Mouse (Mus musculus) T-helper 1 cell (primary cell): ENCODE data around the gene Chpf.

Source experiments
- in situ Hi-C: fragments of 300-600 bp; cut with MboI, MseI; formaldehyde crosslinking; loops from one replicate; pipeline ENCODE4 v1.15.1; 2025; ENCODE audit warnings: high pct_unique_total_duplicates

Gene Chpf

DNA sequence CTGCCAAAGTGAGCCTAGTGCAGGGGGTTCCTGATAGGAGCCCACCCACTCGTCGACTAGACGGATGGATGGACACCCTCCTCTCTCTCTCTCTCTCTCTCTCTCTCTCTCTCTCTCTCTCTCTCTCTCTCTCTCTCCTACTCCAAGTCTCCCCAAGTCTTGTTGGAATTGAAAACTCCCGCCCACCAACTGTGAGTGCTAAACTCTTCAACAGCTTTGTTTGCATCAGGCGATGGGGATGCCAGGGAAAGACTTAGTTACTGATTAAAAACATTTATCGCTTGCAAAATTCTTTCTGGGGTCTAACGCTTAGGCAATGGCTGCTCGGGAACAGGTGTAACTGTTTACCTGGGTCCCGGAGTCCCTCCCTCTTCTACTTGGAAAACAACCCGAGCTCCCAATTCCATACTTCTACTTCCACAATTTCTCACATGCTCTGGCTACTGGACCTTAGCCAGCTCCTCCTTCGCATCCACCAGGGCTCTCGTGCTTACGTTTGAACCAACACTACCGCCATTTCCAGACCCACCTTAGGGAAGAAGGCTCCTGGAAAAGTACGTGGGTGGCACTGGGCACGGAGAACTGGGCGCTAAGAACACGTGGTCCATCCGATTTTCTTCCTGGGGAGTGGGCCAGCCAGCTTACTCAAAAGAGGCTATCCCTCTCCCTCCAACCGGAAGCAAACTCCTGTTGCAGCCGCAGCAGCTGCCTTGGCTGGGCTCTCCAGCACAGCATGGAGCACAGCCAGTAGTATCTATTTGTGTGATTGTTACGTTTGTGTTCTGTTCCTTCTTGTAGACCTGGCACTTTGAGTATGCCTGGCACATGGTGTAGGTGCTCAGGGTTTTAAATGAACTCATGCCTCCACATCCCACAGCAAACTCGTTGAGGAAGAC is 20.1 kb downstream of the Chpf start:
- in situ Hi-C loops: no loop called here

DNA sequence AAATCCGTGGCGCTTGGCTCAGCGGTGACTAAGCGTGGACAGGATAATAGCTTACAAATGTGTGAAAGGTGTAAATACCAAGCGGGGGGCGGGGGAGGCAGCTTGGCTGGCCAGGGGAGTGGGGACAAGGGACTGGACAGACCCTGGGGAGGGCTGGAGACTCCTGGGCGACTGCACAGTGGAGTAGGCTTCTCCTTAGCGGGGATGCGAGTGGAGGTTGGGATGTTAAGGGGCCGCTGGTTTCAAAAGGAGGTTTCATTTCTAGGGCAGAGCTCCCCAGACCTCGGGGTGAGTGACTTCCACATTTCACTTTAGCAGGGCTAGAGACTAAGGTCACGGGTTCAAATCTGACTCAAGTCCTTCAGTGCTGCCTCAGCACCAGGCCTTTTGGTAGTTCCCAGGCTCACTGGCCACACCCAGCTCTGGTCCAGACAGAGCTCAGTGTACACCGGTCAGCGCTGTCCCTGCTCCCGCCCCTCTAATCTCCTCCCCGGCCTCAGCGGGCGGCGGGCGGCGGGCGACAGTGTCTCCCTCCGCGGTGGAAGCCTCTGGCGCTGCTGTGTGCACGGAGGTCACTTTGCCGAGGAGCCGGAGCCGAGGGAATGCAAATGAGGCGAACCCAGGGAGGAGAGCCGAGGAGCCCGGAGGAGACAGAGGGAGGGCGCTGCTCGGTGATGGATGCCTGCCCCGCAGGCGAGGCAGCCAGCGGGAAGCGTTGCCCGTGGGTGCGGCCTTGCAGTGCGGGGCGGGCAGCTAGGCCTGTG is 20.9 kb downstream of the Chpf start:
- in situ Hi-C loops: no loop called here

DNA sequence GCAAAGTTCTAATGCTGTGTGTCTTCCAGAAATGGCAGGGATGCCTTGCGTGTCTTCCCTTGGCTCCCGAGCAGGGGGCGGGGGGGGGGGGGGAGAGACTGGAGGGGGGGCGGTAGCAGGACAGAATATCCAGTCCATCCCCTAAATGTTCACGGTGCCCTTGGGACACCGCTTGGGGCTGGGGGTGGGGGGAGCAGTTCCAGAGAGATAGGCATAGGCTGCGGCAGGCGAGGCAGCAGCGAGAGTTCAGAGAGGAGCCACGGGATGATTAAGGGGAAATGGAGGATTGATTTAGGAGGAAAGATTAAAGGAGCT is 21.4 kb downstream of the Chpf start:
- in situ Hi-C loops: no loop called here

DNA sequence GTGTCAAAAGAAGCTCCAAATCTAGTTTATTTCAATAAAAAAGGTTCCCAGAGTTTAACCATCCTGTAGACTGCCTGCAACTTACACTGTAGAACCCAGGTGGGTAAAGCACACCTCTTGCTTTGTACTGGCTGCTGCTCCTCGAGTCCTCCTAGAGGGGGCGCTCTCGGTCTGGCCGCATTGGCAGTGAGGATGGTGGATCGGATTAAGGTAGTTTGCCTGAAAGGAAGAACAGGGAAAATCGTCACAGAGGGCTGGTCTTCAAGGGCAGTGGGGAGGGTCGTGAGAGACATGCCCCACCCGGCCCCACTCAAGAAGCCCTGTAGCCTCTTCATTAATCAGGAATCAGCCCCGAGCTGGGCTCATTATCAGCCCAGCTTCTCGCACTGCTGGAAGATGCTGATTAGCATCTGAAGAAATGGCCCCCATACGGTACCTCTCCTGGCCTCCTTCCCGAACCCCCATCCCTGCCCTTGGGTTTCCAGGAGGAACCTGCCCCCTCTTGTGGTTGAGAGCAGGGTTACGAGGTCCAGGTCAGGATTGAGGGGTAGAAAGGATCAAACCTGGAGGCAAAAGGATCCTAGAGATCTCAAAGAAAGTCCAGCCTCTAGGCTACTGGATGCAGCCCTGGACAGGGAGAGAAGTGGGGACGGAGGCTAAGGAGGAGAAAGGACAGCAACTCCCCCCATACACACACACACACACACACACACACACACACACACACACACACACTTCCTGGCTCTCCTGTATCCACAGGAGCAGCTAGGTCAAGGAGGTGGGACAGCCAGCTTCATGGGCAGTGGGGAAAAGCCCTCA is 22.2 kb downstream of the Chpf start:
- in situ Hi-C loops: no loop called here

DNA sequence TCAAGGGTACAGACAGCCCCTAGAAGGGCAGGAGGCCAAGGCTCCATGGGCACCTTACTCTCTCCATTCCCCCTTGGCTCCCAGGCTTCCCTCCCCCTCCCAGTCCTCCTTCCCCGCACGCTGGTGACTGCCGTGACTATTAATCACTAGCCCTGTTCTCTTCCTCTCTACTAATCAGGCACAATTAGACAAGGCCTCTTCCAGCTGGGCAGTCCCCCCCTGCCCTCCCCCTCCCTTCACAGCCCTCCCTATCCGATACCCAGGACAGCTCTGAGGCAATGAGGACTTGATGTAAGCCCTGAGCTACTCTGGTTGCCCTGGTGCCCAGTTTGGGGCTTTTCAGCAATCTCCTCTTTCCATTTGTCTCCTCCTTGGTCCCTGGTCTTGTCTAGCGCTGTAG is 23.2 kb downstream of the Chpf start:
- in situ Hi-C loops: no loop called here

DNA sequence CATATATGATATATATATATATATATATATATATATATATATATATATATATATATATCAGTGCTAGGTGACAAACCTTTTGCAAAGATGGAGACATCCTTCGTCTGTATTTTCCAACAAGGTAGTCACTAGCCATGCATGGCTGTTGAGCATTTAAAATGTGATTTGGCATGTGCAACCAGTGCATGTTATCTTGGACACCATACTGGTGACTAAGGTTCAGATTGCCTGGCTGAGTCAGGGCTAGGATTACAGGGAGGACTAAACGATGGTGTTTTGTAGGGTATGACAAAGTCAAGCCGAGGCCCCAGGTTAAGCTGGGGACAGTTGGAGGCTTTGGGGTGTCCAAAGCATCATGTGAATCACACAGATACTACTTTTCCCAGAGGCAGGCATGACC is 23.7 kb downstream of the Chpf start:
- in situ Hi-C loops: no loop called here

DNA sequence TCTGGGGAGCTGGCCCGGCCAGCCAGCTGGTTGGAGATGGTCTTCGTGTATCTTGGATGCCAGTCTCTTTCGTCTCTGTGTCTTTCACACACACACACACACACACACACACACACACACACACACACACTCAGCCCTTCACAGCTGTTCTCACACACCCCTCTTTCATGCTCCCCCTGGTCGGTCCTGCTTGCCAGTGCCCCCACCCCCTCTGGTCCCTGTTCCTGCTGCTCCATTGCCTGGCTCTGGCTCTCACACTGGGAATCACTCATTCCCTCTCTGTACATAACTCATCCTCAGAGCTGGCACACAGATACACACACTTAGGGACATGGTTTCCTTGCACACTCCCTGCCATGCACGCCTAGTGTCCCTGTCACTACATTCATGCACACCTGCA is 27.2 kb downstream of the Chpf start:
- in situ Hi-C loops: no loop called here

DNA sequence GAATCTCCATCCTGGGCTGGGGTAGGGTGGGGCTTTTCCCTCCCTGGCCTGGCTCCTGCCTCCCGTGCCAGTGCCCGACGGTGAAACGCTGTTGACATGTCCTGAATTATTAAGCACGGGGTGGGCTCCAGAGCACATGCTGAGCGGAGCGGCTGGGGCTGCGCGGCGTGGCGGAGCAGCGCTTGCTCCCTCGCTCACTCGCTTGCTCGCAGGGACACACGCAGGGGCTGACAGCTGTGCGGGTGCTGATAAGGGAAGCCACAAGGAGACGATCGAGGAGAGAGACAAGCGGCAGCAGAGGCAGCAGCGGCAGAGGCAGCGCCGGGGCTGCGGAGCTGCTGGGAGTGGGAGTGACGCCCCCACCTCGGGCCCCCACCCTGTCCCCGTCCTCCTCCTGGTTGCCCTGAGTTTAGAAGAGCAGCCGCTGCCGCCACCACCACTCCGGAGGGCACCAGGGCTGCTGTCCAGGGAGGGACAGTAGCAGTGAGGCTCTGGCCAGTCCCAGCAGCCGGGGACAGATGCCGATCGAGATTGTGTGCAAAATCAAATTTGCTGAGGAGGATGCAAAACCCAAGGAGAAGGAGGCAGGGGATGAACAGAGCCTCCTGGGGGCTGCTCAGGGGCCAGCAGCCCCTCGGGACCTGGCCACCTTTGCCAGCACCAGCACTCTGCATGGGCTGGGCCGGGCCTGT is 28.6 kb downstream of the Chpf start, which contains the start of gene Asic4:
Asic4 (plus strand) TSS at position 123 of the 692 bp plus-strand sequence.
- in situ Hi-C loops: no loop called here

DNA sequence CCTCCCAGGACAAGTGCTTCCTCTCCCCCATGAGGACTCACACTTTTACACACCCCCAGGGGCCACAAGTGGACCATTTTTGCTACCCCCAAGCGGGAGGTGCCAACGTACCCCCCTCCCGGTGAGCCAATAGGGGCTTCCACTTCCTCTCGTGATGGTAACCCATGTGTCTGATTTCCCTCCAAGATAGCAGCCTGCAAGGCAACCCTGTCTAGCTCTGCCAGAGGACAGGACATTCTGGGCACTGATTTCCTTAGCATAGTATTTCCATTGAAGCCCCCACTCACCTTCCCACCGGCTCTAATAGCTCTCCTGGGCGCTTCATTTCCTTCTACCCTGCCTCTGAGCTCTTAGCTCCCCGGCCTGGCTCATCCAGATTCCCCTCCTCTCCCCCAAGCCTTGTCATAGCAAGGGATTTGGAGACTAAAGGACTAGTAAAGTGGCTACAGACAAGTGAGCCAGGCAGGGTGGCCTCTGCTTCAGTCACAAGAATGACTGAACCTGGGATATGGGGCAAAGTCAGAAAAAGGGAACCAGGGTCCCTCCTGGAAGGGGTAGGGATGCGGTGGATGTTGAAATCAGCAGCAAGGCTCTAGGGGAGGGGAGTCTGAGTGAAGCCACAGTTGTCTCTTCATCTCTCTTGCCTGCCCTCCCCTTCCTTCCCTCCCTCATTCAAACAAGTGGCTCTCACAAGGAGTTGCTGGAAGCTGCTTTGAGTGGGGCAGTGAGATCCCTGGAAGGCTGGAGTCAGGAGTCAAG is 29.6 kb downstream of the Chpf start:
- in situ Hi-C loops: no loop called here

DNA sequence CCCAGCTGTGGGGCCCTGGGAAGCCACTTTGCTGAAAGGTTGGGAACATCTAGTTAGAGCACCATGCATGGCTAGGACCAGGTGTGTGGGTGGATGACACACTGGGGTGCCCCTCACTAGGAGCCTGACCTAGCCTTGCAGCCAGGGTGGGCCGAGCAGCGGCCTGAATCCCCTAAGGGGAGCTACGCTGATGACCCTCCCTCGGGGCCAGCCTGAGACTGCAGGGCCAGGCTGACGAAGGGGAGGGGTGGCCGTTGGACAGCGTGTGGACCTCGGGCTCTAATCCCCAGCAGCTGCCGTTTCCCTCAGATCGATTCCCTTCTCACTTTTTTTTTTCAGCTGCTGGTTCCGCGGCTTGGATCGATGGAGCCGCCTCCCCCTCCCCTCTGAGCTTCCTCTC is 30.2 kb downstream of the Chpf start:
- in situ Hi-C loops: no loop called here

DNA sequence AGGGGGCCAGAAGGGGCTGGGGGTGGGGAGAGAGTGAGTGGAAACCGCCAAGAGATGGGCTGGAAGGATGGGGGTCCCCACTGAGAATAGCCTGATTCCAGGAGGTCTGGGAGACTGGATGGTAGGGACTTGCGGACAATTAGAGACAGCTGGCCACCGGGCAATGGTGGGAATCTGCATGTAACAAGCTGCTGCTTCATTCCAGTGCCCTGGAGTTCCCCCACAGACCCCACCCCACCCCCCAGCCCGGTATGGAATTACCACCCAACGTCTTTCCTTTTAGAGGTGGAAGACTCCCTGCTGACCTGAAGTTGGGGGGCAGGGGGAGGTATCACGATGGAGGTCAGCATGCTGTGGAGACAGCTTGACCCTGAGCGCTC is 31.1 kb downstream of the Chpf start:
- in situ Hi-C loops: no loop called here

DNA sequence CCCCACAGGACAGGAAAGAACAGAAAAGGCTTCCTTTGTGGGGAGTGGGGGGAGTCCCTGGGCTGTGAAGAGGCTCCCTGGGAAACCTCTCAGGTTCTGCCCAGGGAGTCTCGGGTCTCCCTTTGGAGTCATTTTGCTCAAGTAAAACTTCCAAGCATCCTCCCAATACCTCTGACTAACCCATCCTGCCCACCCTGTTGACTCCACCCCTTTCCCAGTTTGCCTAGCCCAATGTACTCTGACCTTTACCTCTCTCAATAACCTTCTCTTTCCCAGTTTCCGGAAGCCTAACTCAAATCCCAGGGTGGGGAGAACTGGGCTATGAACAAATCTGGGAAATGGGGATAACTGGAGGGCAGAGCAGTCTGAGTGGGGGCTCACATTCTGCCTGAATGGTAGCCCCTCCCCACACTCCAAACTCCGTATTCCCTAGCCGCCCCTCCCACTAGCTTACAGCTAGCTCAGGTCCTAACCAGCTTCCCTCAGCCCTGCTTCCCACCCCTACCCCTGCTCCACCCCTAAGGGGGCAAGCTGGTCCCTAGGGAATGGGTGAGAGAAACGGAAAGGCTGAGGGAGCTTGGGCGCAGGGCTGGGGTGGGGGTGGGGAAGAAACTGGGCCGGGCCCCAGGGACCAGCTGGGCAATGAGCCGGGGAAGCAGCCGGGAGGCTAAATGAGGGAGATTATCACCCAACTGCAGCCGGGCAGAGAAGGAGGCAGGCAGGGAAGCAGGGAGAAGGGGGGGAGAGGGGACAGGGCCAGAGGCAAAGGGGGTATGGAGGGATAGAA is 31.6 kb downstream of the Chpf start:
- in situ Hi-C loops: no loop called here

DNA sequence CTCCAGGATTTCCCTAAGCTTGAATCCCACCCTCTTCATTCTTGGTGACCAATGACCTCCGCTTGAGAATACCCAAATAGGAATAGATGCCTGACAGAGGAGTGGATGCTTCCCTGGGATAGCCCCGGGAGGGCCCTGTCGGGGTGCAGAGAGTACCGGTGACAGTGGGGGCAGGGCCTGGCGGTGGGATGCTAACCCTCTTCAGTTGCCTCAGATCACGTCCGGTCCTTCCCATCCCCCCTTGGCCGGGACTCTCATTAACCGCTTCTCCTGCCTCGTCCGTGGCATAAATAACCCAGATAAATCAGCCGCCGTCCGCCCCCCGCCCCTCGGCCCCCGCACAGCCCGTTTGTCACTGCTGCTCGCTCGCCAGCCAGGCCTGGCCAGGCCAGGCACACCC is 32.5 kb downstream of the Chpf start:
- in situ Hi-C loops: no loop called here

DNA sequence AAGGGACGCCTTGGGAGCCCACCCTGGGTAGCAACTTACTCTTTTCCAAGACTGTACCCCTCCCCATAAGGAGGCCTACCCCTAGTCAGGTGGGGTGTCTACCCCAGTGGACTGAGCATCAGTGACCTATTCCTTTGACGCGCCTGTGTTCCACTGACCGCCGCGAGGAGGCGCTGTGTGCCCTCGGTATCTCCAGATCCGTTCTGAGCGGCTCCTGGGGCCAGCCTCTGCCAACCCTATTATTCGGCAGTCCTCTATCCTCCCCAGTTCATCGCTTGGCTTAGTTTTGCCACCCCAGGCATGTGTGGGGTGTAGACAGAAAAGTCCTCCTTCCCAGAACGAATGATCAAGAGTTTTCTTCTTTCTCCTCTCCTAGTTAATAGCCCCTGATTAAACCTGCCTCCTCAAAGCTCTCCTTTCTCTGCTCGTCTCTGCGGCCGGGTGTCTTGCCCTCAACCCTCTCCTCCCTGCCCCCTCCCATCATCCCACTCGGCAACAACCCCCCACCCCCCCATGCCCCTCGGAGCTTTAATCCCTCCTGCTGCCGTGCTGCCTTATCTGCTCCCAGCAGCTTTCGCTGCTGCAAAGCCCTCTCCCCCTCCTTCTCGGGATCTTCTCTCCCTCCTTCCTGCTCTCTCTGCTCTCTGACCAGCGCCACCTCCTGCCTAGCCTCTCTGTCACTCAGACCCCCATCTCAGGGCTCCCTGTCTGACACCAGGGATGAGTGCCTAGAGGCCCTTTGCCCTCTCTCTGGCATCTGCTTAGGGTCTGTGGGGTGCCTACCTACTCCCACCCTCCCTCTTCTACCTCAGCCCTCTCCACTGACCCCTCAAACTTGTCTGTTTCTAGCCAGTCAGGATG is 33.1 kb downstream of the Chpf start:
- in situ Hi-C loops: no loop called here

DNA sequence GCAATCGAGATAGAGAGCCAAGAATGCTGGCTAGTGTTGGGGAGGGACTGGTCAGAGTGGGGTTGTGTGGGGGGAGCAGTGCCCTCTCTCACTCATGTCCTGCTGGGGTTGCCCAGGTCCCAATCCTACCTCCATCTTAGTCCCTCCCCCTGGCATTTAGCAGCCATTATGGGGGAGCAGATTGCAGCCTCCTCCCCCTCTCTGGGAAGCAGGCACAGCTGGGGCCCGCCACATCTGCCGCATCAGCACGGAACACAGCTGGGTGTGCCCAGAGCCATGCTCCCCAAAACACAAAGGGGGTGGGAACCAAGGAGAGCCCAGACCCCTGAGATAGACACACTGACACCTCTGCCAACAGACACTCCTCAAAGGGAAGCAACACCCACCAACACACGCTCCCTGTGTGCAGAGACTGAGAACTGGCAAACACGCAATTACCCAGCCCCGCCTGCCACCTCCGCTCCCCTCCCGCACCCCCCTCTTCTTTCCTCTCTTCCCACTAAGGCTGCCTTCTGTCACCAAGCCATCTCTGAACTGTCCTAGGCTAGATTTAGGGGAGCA is 33.9 kb downstream of the Chpf start:
- in situ Hi-C loops: no loop called here

DNA sequence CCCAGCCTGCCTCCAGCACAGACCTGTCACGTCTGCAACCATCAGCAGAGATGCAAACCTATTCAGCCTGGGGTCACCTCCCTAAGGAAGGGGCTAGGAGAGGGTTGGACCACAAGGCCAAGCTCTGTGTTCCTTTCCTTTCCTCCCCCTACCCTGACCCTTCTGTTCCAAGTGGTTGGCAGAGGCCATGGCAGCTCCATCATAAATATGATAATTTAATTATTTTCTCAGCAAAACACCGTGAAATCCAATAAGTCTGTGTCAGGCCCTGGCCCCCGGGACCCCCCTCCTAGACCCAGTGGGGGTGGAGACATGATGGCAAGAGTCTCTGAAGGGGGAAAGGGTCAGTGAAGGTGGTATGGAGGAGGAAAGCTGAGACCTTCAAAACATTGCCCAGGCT is 34.9 kb downstream of the Chpf start:
- in situ Hi-C loops: no loop called here

DNA sequence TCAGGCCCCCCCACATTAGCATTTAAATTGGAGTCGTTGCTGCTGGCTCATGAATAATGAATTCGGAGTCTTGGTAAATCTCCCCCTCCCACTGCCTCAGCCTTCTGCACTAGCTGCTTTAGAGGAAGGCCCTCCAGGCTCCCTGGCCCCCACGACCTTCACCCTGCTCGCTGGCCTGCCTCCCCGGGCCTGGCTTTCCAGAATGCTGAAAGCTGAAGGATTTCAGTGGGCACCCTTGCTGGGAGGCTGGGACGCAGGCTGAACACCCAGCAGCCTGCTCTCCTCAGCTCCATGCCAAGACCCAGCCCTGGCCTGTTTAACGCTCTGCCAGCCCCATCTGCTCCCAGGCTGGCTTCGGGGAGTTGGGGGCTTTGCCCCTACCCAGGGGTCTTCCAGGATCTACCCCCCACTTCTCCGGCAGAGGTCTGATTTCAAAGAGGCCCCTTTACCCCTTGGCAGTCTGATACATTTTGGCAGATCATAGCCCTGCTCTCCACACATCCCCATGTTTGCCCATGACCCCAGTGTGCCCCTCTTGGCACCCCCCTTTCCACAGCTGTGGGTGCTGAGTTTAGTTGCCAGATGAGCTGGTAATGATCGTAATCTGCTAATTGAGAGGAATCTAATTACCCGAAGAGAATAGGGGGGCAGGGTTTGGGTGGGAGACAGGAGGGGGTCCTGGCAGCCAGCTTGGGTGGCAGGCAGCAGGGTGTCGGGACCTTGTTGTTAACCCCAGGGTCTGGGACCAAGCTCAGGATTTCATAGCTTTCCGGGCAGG is 35.7 kb downstream of the Chpf start:
- in situ Hi-C loops: no loop called here

DNA sequence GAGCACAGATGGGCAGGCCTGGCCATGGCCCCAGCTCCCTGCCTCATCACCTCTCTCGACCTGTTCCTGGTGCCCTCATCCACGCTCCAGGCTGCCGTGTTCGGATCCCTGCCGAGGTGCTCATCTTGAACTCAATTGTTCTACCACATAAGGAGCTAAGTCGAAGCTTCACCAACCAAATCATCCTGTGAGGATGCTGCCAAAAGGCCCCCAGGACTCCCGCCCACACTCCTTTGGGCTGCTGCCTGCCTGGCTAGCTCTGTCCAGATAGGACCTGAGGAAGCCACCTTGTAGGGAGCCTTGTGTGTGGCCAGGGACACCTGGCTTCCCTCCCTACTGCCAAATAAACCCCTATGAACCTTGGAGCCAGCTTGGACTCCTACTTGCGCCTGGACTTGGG is 36.3 kb downstream of the Chpf start:
- in situ Hi-C loops: no loop called here
